Mouse (Mus musculus) brain, embryonic 14.5 days (tissue): Measurements from ENCODE around the gene Clns1a.

ENCODE experiments used
- CTCF ChIP-seq: fragments of 200-500 bp; IDR thresholded peaks from 2 replicates; pipeline ENCODE4 v1.5.1; 2012; ENCODE audit warnings: inconsistent platforms, mild to moderate bottlenecking, moderate library complexity, borderline replicate concordance; ENCODE audit not compliant: insufficient read depth, insufficient read length; ENCODE audit errors: extremely low read depth
- POLR2A ChIP-seq: fragments of 200-500 bp; IDR thresholded peaks from 2 replicates; pipeline ENCODE4 v1.6.1; 2012; ENCODE audit warnings: mild to moderate bottlenecking, inconsistent platforms, borderline replicate concordance; ENCODE audit not compliant: poor library complexity, insufficient read depth, insufficient read length, severe bottlenecking; ENCODE audit errors: extremely low read depth

- TF ChIP-seq CTCF: no peak
- no peak for TF ChIP-seq POLR2A
Observed at GRCm38 (mm10) chr7:97741756-97742291, 45.4 kb downstream of the Clns1a start.
